Mouse (Mus musculus) gastrocnemius, postnatal 25 days (tissue): Measurements from ENCODE around the gene Pax7. TPM values are rescaled to one million over a fixed set of nuclear protein-coding genes. Genes with fewer than 3 reads are reported as not detected.

Experiments used
- DNase-seq: peaks from one replicate; pipeline ENCODE4 v3.0.0; 2022
- total RNA-seq, 2 experiments: library from RNA; stranded (reverse); gene quantifications; 1 replicate in 1 of 2; 2 replicates in 1 of 2; pipeline ENCODE4 v1.2.3; 2021

Pax7 gene
- total RNA-seq, 2 experiments from 2014 or later, result 1.6 to 2.4 TPM

GRCm38 (mm10) chr4:139831501-139832230 lies 1.7 kb downstream of the Pax7 start:
- DNase-seq, result no peak

DNA sequence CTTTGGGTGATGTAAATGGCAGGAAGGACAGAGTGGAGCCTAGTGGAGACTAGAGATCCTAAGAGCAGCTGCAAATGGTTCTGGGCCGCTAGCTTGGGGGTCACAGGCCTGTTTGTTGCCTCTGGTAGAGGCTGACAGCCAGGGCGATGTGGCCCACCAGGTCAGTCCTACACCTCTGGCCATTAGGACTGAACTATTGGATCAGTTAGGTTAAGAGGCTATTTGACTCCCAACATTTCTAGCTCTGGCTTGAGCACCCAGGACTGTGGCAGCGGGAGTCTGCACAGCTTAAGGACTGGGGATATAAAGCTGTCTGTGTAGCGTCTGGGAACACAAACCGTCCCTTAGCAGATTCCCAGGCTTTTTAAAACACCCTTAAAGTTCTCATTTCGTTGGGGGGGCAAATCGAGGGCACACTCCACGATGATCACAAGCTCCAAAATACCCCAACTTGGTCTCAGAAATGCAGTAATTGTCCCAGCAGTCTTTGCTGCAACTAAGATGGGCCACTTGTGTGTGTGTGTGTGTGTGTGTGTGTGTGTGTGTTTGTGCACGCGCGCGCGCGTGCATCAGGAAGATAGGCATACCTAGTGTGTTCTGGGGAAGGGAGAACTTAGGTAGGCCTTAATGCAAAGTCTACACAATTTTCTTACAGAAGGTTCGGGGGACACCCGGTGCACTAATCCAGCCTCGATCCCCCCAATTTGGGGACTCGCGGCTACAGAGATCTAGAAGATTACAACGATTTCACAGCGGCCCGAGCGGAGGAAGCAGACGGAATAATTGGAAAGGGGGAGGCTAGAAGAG lies 2.5 kb downstream of the Pax7 start:
- DNase-seq, result no peak

DNA sequence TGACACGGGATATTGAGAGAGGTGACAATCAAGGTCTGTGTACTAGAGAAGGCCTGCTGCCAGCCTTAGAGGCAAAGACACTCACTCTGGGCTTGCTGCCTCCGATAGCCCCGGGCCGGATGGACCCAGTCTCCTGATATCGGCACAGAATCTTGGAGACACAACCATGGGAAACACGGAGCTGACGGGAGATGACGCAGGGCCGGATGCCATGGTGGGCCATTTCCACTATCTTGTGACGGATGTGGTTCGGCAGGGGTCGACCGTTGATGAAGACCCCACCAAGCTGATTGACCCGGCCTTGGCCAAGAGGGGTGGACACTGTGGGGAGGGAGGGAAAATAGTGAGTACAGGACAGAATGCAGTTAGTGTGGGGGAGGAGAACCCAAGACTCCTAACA lies 3.3 kb downstream of the Pax7 start:
- no peak for DNase-seq

GRCm38 (mm10) chr4:139828871-139829590 lies 4.3 kb downstream of the Pax7 start:
- no peak for DNase-seq

DNA sequence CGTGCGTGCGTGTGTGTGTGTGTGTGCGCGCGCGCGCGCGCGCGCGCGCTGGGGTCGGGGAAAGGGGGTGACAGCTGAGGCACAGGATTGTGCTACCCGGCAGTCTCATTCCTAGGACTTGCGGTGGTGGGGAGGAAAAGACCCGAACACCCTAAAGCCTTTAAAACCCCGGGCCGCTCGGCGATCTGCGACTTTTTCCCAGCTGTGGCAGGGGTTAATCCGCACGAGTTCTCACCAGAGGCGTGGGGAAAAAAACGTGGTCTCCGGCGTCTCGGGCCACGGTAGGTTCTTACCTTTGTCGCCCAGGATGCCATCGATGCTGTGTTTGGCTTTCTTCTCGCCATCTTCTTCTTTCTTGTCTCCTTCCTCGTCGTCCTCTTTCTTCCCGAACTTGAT lies 5.0 kb downstream of the Pax7 start:
- DNase-seq, result no peak

DNA sequence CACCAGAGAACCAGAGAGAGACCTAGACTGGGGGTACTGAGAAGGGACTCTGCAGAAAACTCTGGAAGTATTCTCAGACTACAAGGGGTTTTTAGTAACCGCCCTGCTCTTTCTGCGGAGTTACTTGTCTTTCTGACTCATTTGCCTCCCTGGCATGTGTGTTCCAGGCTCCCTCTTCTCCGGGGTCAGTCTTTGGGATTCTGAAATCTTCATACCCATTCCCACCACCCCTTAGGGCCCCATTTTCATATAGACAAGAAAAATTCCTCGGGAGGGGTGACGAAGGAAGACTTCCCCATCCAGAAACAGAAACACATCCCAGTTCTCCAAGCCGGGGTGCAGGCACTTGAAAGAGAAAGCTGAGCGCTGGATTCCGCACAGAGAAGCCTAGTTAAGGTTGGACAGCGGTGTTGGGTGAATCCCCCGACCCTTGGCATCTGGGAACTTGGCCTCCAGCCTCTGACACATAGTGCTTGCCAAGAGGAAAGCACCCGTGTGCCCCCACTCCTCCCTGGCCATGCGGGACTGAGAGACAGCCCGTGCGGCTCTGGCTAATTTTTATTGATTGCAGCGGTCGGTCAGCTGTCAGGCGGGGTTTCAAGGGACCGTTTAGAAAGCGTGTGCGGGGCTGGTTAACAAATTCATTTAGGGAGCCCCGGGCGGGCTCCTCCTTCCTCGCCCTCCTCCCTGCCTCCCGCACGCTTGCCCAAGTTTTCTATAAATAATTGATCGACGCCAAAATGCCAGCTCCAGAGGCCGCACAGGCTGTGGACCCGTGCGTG lies 5.6 kb downstream of the Pax7 start:
- no peak for DNase-seq

DNA sequence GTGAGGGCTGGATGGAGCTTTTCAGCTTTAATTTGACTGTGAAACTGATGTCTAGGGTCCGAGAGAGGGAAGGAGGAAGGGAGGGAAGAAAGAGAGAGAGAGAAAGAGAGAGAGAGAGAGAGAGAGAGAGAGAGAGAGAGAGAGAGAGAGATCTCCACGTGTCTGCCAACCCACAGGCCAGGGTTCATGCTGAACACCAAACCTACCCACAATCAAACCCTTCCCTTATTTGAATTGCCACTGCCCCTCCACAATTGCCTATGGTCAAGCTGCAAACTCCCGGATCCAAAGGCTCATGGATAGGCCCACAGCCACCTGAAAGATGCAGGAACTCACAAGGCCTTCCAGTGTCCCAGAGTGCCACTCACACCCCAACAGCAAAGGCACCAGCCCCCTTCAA lies 7.1 kb downstream of the Pax7 start:
- DNase-seq, result no peak

GRCm38 (mm10) chr4:139825326-139826112 lies 7.8 kb downstream of the Pax7 start:
- no peak for DNase-seq

DNA sequence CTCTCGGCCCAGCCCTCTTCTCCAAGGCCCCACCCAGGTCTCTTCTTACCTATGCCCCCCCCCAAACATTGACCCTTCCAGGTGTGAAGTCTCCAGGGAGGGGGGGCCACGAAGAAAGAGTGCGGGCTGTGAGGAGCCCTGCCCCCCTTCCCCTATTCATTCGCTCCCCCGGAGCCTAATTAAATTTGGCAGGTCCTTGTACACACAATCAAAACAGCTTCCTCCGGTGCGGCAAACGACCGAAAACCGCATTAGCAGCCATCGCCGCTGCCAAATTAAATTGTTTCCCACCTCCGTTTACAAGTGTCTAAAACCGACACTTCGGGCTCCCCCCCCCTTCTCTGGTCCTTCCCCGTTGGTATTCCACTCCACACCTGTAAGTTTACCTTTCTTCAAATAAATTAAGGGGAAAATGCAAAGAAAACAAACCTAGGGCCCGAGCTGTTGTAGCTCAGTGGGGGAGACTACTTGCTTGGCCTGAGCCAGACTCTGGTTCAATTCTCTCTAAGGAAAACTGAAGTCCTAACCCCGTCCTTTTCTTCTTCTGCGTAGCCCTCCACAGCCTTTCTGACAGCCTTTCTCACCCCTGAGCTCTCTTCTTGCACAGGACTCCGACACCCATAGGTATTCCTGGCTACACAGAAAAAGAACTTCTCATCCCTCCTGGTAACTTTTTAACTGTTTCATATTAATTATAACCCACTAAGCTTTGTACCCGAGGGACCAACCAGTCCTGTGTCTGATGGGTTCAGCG lies 8.6 kb downstream of the Pax7 start:
- no peak for DNase-seq

GRCm38 (mm10) chr4:139823870-139824472 lies 9.4 kb downstream of the Pax7 start:
- DNase-seq, result no peak

GRCm38 (mm10) chr4:139823138-139823869 lies 10.0 kb downstream of the Pax7 start:
- no peak for DNase-seq

DNA sequence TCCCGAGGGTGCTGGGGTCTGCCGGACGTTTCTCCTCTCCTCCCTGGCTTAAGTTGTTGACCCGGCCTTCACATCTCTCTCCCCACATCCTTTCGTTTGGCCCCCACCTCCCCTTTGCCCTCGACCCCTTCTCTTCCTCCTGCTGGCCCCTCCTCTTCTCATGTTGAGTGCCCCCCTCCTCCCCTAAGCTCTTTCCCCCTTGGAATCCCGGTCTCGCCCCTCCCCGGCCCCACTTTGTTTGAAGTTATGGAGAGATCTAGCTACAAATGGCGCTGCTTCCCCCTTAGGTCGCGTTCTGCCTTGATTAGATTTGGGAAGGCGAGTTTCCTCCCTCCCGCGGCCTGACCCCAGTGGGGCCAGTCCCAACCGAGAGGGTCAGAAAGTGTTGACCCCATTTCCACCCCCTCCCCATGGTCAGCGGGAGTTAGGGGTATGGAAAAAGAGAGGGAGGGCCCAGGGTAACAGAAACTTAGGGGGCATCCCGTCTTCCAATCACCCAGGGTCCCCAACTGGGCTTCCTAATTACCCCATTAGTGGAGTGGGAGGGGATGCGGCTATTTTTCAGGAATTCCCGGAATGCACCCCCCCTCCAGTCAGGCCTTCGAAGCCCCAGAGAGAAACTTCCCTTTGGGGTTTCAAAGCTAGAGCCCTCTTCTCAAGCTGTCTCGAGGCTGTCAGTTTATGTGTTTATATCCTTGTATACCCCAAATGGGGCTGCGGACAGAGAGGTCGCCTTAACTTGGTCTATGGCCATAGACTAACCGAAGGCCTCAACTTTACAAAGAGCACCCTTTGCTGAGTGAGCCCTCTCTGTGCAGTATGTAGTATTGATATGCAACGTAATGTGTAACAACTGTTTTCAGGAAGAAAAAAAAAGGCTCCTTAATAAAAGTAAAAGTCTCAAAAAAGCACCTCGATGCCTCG lies 10.9 kb downstream of the Pax7 start:
- no peak for DNase-seq

DNA sequence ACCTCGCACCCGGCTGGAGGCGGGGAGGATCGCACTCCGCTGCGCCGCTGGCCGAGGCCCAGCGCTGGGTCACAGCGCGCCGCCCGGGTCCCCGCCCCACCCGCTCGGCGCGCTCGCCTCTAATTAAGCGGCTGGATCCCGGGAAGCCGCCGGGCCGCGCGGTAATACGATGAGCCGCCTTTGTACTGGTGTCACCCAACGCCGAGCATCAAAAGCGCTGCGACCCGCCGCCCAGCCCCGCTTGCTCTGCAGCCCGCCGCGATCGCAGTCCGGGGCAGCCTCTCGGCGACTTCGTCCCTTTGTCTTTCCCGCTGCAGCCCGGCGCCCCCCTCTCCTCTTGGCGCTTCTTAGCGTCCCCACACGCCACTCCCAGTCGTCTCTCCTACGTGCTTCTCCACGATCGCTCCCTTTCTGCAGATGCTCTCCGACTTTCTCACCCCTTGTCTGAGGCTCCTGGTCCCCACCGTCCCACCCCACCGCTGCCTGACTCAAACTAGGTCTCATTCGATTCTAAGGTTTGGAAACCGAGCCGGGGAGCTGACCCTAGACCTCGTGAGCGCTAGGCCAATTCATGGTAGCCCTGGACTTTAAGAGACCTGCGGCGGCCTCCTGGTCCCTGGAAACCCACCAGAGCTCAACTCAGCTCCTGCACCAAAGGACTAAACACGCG lies 11.7 kb downstream of the Pax7 start:
- DNase-seq, result peak; percentile 54

DNA sequence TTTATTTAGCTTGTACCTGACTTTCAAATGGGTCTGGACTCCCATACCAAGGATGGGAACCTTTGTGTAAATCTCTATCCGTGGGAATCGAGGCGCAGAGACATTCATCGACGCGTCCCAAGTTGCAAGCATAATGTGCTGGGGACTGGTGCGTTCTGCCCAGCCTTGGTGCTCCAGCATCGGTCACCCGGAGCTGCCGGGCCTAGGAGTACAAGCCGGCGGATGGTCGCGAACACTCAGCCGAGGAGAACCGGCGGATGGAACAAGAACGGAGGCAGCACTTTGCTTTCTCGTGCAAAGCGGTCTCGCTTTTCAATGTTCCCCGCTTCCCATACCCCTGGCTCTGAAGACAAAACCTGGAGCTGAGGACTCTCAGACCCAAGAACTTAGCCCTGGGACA lies 12.3 kb downstream of the Pax7 start:
- no peak for DNase-seq

GRCm38 (mm10) chr4:139819411-139820030 lies 13.8 kb downstream of the Pax7 start:
- no peak for DNase-seq

DNA sequence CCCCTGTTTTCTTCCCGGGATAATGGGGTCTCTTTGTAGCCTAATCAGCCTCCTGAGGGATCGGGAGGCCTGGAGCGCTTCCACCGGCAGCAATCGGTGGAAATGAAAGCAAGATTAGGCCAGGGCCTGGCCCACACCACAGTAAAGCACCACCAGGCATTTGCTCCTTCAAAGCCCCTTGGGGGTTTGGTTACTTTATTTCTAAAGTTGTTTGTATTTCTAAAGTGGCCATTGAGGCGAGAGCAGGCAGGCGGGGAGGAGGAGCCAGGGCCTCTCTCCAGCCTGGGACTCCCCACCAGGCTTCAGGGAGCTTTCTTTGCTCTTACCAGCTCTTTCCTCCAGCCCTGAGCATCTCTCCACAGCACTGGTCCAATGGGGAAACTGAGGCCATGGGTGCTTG lies 15.2 kb downstream of the Pax7 start:
- DNase-seq, result no peak

DNA sequence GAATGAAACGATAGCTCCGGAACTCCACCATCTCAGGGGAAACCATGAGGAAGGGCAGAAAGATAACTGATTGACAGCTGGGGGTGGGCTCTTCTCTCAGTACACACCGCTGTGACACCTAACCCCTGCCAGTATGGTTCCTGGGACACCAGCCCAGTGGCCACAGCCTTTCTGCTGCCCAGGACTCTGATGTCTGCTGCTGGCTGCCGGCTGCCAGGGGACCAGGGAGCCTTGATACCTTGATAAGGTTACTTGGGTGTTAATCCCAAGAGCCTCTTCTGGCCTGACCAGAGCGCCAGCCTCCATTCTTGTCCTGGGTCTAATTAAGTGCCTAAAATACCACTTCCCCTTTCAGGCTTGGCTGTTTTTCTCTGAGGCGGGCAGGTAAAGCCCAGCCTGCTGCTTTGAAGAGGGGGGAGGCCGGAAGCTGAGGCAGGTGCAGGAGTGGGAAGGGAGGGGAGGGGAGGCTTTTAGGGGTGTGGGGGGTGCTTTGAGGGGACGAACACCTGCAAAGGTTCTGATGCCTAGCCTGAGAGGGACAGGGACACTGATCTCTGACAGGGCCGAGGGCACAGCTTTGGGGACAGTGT lies 19.9 kb downstream of the Pax7 start:
- peak; percentile 77 for DNase-seq
